Mouse (Mus musculus) megakaryocyte-erythroid progenitor cell, adult 5-6 weeks (primary cell): Measurements from ENCODE around the gene Ccdc18. TPM values are rescaled to one million over a fixed set of nuclear protein-coding genes. Genes with fewer than 3 reads are reported as not detected.
"Not testable (repeated sequence)": the region's sequence is repeated elsewhere in the genome, so short reads cannot be mapped to it uniquely, and the experiment has no call there.

Source experiments
- ATAC-seq: replicated peaks from 2 replicates; pipeline ENCODE4 v1.8.0; 2016; ENCODE audit warnings: mild to moderate bottlenecking, inconsistent platforms; ENCODE audit not compliant: severe bottlenecking, poor library complexity, low FRiP score, low TSS enrichment
- total RNA-seq, 2 experiments: library from RNA; stranded (forward) in 1 of 2; stranded (reverse) in 1 of 2; fragments of 200-1000, 215-1000 nt in 1 of 2; fragments of >200 nt in 1 of 2; fragmentation: Nextera tagmentation in 1 of 2; gene quantifications; 2 replicates each; pipeline ENCODE4 v1.2.3; 2014 to 2017

Ccdc18 gene
- total RNA-seq, 2 experiments from 2014 or later: 17.3 to 25.7 TPM

DNA sequence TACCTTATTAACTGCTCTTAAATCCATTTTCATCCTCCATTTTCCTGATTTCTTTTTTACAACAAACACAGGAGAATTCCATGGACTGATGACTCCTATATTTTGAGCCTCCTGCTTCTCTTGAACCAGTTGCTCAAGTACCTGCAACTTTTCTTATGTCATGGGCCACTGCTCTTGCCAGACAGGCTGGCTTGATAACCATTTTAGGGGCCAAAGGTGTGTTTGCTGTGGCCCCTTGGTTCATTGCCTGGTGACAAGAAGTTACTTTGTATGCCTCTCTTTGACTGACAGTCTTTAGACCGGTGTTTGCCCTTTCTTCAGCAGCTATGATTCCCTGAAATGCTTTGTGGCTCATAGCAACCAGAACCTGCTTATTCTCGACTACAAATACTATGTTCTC, 117.4 kb downstream of the Ccdc18 start:
- no peak for ATAC-seq

DNA sequence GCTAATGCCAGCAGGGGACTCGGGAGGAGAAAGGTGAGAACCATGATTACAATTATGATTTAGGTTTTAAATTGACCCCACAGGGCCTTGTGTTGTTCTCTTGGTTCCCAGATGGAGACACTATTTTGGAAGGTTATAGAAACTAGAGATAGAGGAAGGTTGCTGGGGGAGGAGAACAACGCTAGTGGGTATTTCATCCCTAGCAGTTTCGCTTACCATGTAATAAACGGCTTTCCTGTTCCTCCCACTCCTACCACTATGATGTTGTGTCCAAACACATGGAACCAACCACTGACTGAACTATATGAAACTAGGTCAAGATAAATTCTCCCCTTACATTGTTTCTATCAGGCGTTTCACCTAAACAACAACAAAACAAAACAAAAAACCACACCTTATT, 122.6 kb downstream of the Ccdc18 start:
- ATAC-seq: no peak

- ATAC-seq: peak; percentile 97
Observed at GRCm38 (mm10) chr5:108262722-108263121, 130.0 kb downstream of the Ccdc18 start.

DNA sequence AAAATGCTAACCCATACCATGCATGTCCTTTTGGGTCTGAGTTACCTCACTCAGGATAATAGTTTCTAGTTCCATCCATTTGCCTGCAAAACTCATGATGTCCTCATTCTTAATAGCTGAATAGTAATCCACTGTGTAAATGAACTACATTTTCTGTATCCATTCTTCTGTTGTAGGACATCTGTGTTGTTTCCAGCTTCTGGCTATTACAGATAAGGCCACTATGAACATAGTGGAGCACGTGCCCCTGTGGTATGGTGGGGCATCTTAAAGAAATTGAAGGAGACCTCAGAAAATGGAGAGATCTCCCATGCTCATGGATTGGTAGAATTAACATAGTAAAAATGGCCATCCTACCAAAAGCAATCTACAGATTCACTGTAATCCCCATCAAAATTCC, 131.1 kb downstream of the Ccdc18 start:
- ATAC-seq: not testable (repeated sequence)

- ATAC-seq: no peak
Observed at GRCm38 (mm10) chr5:108266990-108267389, 134.3 kb downstream of the Ccdc18 start.

- ATAC-seq: peak; percentile 70
Observed at GRCm38 (mm10) chr5:108268127-108269062, 135.7 kb downstream of the Ccdc18 start, which contains the start of gene Dr1. Gene Dr1 (plus strand): TSS chr5:108268897.

GRCm38 (mm10) chr5:108269063-108269810, 136.6 kb downstream of the Ccdc18 start:
- ATAC-seq: no peak

GRCm38 (mm10) chr5:108269811-108270151, 137.1 kb downstream of the Ccdc18 start:
- ATAC-seq: no peak

GRCm38 (mm10) chr5:108270415-108270814, 137.7 kb downstream of the Ccdc18 start:
- ATAC-seq: no peak

- not testable (repeated sequence) for ATAC-seq
Observed at GRCm38 (mm10) chr5:108271345-108271744, 138.7 kb downstream of the Ccdc18 start.

Other genes with a start within 250 kb of the Ccdc18 start
- 494 and 673 TPM in 2 replicates for gene Rpl5, start 232.4 kb upstream of the Ccdc18 start, total RNA-seq (2014; fragmentation: Nextera tagmentation)
- gene Rpl5, start 232.4 kb upstream of the Ccdc18 start, total RNA-seq (2017): 307 and 371 TPM in 2 replicates
- gene Fam69a, start 145.8 kb upstream of the Ccdc18 start, total RNA-seq (2014; fragmentation: Nextera tagmentation): 29.1 and 44.1 TPM in 2 replicates
- gene Fam69a, start 145.8 kb upstream of the Ccdc18 start, total RNA-seq (2017): 19.2 and 23.6 TPM in 2 replicates
- 43.2 and 50.0 TPM in 2 replicates for gene Mtf2, start 67.2 kb upstream of the Ccdc18 start, total RNA-seq (2014; fragmentation: Nextera tagmentation)
- gene Mtf2, start 67.2 kb upstream of the Ccdc18 start, total RNA-seq (2017): 72.6 and 87.5 TPM in 2 replicates
- 35.9 and 38.7 TPM in 2 replicates for gene Tmed5, start 255 bp upstream of the Ccdc18 start, total RNA-seq (2014; fragmentation: Nextera tagmentation)
- gene Tmed5, start 255 bp upstream of the Ccdc18 start, total RNA-seq (2017): 77.0 and 81.2 TPM in 2 replicates
- 55.9 and 61.8 TPM in 2 replicates for gene Dr1, start 136.0 kb downstream of the Ccdc18 start, total RNA-seq (2014; fragmentation: Nextera tagmentation)
- 53.3 and 83.8 TPM in 2 replicates for gene Dr1, start 136.0 kb downstream of the Ccdc18 start, total RNA-seq (2017)
- gene Pigg, start 179.7 kb downstream of the Ccdc18 start, total RNA-seq (2014; fragmentation: Nextera tagmentation): 6.2 and 8.8 TPM in 2 replicates
- gene Pigg, start 179.7 kb downstream of the Ccdc18 start, total RNA-seq (2017): 10.8 and 11.0 TPM in 2 replicates
- not detected in 2 replicates for gene Gm42517, start 235.0 kb downstream of the Ccdc18 start, total RNA-seq (2014; fragmentation: Nextera tagmentation)
- gene Gm42517, start 235.0 kb downstream of the Ccdc18 start, total RNA-seq (2017): not detected in 2 replicates